Mouse (Mus musculus) layer of hippocampus, adult 9-10 months (tissue): ENCODE measurements around the gene Astn2.

ENCODE experiments used
- DNase-seq: peaks from one replicate; pipeline ENCODE4 v3.0.0; 2022; ENCODE audit warnings: low spot score

Gene Astn2

GRCm38 (mm10) chr4:66404201-66404711 lies at the start of gene Astn2:
Gene Astn2, minus strand, starts transcription at chr4:66404611.
- no peak for DNase-seq

- DNase-seq = no peak
Observed at GRCm38 (mm10) chr4:66450115-66450514, 45.7 kb upstream of the Astn2 start.

DNA sequence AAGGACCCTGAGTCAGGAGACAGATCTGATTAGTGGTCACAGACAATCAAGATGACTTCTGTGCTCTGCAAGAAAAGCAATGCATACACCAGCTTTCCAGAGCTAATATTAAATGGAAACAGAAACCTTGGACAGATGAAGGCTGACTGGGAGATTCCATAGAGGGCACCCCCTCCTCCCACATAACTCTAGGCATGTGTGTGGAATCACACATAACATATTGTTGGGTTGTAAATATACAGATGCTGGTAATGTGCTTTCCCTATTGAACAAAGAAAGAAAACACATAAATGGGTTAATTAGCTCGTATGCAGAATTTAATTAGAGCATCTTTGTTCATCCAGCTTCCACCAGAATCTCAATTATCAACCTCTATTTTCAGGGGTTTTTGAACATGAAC lies 26.8 kb upstream of the Astn2 start:
- no peak for DNase-seq

DNA sequence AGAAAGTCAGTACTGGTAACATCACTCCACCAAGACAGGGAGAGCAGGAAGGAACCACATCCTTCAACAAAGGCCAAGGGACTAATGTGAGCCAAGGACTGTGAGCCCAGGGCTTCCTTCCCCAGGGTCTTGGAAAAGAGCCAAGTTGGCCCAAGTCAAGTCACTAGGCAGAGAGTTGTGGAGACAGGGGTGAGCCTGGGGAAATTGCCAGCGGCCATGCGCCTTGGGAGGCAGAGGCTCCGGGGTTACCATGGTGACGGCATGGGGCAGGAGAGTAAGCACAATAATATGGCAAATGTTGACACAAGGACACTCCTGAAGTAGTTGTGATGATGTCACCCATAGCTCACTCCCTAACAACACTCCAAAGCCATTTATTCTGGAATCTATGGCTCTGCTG lies 21.4 kb upstream of the Astn2 start:
- DNase-seq = no peak

DNA sequence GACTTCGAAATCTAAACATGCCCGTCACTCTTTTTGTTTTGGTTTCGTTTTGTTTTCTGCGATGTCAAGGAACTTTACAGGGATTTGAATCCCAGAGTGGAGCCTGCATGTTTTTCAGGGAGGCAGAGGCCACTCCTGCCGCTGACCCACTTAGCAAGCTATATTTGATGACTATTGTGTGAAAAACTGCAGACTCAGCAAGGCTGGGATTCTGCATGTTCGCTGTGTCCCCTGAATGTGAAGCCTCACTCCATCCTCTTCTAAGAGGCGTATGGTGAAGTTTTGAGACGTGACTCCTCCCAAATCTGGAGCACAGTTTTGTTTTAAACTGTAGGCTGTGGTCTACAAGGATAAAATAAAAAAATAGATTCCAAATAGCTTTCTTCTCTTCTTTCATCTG lies 10.4 kb upstream of the Astn2 start:
- no peak for DNase-seq

DNA sequence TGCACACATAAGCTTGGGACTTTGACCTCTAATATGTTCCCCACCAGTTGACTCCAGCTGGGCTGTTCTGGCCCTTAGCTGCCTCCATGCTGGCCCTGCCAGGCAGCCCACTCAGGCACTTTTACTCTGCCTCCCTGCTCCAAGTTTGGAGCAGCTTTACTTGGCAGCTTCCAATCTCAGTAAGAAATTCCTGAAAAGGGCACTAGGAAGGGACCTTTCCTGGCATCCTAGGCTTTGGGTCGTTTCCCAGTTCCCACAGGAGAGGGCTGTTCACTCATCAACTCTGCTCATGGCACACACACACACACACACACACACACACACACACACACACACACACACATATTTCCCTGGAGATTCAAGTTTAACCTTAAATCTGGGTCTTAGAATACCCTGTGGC lies 675 bp upstream of the Astn2 start:
- DNase-seq = no peak

GRCm38 (mm10) chr4:66403708-66404200 lies 657 bp downstream of the Astn2 start:
- DNase-seq = no peak

GRCm38 (mm10) chr4:66403116-66403707 lies 1.2 kb downstream of the Astn2 start:
- DNase-seq = no peak

DNA sequence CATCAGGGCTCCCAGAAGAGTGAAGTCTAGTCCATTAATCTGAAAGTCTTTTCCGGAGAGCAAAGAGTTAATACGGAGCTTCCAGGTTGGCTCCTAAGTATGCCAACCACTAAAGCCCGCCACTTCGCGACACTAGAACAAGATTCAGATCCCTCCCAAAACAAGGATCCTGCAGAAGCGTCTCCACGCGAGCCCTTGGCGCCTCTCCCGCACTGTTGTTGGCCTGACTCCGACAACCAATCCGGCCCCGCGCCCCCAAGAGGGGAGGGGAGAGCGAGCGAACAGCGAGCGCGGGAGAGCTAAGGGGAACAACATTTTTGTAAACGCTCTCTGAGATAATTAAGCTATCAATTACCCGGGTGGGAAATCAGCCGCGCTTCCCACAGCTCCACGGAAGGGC lies 1.8 kb downstream of the Astn2 start:
- DNase-seq = no peak

GRCm38 (mm10) chr4:66401186-66401681 lies 3.2 kb downstream of the Astn2 start:
- DNase-seq = no peak

DNA sequence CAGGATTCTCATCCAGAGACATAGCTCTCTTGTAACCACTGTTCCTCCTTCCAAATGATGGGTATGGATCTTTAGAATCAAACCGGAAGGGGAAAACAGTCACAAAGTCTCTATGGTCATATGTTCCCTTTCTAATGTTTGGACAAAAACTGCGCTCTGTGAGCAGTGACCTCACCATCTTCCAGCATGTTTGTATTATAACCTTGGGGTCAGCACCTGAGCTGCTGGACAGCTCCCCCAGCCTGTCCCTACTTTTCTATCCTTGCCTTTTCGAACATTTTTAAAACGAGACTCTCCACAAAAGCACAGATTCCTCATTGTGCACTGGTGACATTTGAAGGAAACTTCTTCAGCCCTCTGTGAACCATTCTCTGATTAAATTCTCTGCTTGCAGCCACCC lies 5.3 kb downstream of the Astn2 start:
- DNase-seq = no peak

DNA sequence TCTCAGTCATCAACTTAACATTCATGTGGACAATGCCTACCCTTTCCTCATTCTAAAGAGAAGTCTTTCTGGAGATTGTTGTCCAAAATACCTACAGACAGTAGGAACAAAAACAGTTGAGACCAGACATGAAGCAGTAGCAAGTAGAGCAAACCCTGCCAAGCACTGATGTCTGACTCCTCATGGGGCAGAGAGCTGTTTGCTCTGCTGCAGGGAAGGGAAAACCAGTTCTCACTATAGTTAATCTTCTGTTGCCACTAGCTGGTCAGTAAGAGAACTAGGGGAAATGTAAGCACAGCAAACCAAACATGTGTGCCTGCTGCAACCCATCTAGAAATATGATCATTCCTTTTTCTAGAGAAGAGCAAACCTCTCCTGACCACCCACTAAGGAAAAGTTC lies 7.2 kb downstream of the Astn2 start:
- no peak for DNase-seq

DNA sequence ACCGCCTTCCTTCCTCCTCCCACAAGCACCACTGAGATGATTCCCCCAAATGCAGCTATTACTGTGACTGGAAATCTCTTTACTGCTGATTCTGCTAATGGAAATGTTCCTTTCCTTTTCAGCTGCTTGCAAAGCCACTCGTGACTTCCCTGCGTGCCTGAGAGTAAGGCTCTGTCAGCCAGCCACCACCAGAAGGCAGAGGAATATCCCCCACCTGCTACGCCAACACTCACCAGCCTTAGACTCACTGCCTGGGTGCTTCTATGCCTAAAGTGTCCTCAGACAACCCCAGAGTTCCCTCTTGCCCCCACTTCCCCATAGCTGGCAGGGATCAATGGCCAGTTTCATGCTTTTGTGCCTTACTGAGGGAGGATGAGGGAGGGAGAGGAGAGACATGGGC lies 11.1 kb downstream of the Astn2 start:
- no peak for DNase-seq

- no peak for DNase-seq
Observed at GRCm38 (mm10) chr4:66390480-66390879, 13.9 kb downstream of the Astn2 start.

GRCm38 (mm10) chr4:66378586-66378985 lies 25.8 kb downstream of the Astn2 start:
- no peak for DNase-seq

- no peak for DNase-seq
Observed at GRCm38 (mm10) chr4:66370557-66371071, 33.8 kb downstream of the Astn2 start.

GRCm38 (mm10) chr4:66365500-66365899 lies 38.9 kb downstream of the Astn2 start:
- DNase-seq = no peak

DNA sequence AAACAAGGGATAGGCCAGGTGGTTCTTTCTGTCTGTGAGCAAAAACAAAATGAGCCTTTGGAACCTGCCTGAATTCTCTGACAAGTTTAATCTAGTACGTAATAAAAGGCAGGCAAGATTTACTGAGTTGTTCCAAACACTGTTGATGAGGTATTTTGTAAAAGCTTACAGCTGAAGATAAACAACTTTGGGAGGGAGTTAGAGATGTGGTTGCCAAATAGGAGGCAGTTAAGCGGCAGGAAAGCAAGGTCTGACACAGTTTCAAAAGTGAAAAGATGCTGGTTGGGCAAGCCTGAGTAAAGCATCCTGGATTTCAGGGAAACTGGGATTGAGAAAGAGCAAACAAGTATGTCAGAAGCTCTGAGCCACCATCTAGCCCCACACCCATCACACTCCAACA lies 59.8 kb downstream of the Astn2 start:
- no peak for DNase-seq

DNA sequence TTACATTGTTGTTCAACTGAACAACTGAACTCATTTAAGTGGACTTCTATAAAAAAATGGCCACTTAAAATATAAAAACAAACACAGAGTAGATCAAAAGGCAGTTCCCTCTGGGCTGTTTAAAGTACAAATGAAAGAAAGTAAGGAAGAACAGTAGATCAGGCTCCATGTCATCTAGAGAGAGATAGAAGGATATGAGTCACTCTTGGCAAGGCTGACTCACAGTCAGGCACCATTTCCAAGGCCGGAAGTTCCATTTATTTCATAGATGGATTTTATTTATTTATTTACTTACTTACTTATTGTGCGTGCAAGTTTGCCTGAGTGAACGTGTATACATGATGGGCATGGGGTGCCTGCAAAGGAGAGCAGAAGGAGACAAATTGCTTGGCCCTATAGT lies 67.0 kb downstream of the Astn2 start:
- no peak for DNase-seq

DNA sequence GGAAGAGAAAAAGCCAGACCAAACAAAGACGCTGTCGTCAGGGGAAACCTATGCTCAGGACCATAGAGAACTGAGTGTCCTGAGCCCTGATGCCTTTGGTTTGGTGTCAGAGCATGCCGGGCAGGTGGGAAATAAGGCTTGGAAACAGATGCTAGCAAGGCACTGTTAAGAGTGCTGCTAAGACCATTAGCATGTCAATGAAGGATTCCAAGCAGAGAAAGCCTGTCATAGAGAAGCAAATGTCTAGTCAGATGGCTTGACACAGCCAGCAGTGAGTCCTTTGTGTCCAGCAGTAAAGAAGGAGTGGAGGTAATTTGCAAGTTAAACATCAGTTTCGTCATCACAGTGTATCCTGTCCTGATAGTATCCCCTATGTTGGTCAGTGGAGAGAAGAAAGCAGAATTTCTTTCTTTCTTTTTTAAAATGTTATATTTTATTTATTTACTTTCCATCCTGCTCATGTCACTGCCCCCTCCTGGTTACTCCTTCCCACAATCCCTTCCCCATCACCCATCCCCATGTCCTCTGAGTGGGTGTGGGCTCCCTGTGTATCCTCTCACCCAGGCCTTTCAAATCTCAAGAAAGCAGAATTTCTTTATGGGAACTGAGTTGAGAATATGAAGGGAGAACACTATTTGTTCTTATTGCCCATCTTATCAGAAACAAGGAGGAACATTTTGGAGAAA lies 73.7 kb downstream of the Astn2 start:
- DNase-seq = no peak

DNA sequence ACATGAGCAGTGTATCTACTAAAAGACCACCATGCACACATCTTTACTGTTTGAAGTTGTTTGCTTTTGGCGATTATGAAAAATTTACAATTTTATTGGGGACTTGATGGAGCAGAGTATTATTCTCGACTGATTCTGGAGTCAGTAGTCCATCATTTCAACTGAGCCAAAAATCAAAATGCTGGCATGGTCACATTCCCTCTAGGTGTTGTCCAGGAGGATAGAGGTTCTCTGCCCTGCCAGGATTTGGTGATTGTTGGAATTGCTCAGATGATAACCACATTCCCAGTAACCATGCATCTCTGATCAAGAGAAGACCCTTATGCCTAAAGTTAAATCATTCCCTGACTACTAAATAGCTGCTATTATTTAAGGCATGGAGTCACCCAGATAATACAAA lies 83.4 kb downstream of the Astn2 start:
- no peak for DNase-seq

DNA sequence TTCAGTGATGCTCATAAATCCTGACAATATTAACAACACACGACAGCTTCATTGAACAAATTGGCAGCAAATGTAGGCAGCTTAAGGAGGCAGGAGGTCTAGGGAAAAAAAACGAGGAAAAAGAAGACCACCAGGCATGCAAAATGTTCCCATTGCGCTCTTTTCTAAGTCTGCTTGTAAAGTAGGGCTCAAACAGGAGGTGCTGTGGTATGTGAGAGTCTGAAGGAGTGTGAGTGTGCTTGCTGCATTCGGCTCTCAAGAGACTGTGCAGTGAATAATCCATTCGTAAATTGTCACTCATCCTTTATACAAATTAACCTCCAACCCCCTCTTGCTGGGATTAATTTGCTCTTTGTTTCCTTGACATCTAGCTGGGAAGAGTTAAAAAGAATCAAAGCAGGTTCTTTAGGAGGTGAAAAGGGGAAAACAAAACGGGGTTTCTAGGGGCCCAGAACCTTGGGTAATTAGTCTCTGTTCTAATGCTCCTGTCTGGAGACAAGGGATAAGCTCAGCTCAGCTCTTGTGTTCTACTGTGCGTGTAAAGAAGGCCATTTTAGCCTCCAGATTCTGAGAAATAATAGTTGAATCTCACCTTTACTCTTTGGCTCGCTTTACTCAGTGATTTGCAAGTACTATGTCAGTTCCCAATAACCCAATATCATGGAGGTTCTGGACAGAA lies 89.5 kb downstream of the Astn2 start:
- DNase-seq = no peak

DNA sequence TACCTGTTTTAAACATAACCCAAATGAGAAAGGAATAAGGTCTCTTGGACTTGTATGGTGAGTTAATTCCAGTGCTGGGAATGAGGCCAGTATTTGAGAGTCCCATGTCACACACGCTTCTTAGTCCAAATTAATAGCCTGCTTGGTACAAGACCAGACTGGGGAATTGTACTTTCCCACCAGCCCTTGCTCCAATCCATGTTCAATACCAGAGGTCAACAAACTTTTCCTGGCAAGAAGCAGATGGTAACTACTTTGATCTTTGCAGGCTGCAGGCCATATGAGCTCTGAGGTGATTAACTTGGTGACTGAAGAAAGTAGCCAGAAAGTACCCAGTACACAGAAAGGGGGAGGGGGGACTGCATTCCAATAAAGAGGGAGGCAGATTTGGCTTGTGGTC lies 91.7 kb downstream of the Astn2 start:
- DNase-seq = no peak
